Mouse (Mus musculus): ENCODE measurements around the gene Atp5g2. TPM values are rescaled to one million over a fixed set of nuclear protein-coding genes. Genes with fewer than 3 reads are reported as not detected.
A peak's percentile ranks its signal among the peaks of the same experiment; 100 is the strongest.

Gene Atp5g2
- polyA plus RNA-seq, 1 experiment from 2014 or later, result 56.9 TPM

DNA sequence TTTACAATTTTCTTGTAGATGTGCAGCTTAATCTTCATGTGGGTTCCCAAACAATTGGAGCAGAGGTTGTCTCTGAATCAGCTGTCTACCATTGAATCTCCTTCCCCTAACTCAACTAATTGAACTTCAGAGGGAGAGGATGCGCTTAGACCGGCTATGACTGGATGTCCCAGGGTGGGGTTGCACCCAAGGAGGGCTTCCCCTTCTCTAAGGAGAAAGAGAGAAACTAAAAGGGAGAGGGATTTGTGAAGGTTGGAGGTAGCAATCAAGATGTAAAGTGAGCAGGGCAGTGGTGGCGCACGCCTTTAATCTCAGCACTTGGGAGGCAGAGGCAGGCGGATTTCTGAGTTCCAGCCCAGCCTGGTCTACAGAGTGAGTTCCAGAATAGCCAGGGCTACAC lies 52.7 kb downstream of the Atp5g2 start:
- no peak for DNase-seq (ENCODE audit: low spot score)
- H3K27me3 ChIP-seq (replicated peaks; ENCODE audit: low read depth, poor library complexity, severe bottlenecking), result no peaks in the 10 kb centered on the region
- 95% methylated on average over 5 of the region's 5 CpGs for WGBS

DNA sequence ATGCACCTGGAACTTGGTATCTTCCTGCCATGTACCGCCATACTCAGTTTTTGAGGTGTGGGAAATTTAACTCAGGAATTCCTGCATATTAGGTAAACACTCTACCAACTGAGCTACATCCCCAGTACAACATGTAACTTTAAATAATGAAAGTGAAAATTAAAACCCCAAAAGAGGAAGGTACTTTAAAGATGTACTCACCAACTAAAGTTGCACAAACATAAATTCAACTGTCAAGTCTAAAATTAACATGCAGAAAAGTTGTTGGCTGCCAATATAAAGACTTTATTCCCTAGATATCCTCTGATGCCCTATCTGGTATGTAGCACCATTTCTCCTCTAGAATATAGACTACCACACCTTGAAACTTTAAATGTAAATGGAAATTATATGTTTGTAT lies 54.5 kb downstream of the Atp5g2 start:
- DNase-seq (ENCODE audit: low spot score), result no peak
- no peaks in the 10 kb centered on the region for H3K27me3 ChIP-seq (replicated peaks; ENCODE audit: low read depth, poor library complexity, severe bottlenecking)
- WGBS, result 89% methylated on average over 1 of the region's 1 CpGs
- no peaks in the 10 kb centered on the region for H3K9me3 ChIP-seq
- no peak overlapping the region for H3K4me3 ChIP-seq
- peaks cover 6% of the 10 kb centered on the region; the same call in 1 of the 2 replicates for H3K36me3 ChIP-seq (replicated peaks)
- no peak overlapping the region for H3K27ac ChIP-seq (replicated peaks)
- no peaks in the 10 kb centered on the region for H3K4me1 ChIP-seq

More for the DNA sequence above, 52.7 kb downstream of the Atp5g2 start:
- peaks cover 12% of the 10 kb centered on the region for H3K4me1 ChIP-seq
- H3K4me3 ChIP-seq, result no peak overlapping the region
- no peaks in the 10 kb centered on the region for H3K9me3 ChIP-seq
- no peak overlapping the region for H3K27ac ChIP-seq (replicated peaks)
- H3K36me3 ChIP-seq (replicated peaks), result peaks cover 3% of the 10 kb centered on the region; the same call in 1 of the 2 replicates

DNA sequence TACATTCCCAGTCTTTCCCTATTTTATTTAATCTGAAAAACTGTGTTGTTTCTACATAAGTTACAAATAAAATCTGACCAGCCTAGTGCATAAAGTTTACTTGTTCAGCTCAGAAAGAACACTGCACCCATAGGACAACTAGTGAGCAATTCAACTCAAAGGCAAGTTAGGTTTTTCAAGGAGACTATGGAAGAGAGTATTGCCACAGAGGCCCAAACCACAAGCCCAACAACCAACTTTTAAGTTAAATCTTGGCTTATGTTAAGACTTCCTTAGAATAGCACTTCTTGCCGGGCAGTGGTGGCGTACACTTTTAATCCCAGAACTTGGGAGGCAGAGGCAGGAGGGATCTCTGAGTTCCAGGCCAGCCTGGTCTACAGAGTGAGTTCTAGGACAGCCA lies 56.0 kb downstream of the Atp5g2 start:
- Histone ChIP-seq H3K4me1 (no peaks in the 10 kb centered on the region), H3K36me3 (replicated peaks) (peaks cover 6% of the 10 kb centered on the region; the same call in 1 of the 2 replicates), H3K27ac (replicated peaks) (no peak overlapping the region), H3K4me3 (no peak overlapping the region), H3K9me3 (no peaks in the 10 kb centered on the region), H3K27me3 (replicated peaks; ENCODE audit: low read depth, poor library complexity, severe bottlenecking) (no peaks in the 10 kb centered on the region)
- 92% methylated on average over 2 of the region's 2 CpGs for WGBS
- no peak for DNase-seq (ENCODE audit: low spot score)

DNA sequence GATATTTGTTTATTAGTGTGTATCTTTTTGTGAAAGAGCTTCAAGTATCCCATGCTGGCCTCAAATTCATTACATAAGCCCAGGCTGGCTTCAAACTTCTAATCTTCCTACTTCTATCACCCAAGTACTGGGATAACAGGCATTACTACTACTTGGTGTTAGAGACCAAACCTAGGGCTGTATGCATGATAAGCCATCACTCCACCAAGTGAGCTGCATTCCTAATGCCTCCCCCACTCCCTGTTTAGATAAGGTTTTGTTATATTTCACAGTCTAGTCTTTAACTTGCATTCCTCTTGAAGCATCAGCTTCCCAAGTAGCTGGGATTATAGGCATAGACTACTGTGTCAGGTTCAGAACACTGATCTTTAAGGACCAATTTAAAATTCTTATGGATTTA lies 57.9 kb downstream of the Atp5g2 start:
- Histone ChIP-seq H3K36me3 (replicated peaks) (0 out of 2 replicates have a peak, but pooled peaks cover 3% of the 10 kb centered on the region), H3K4me3 (no peak overlapping the region), H3K27me3 (replicated peaks; ENCODE audit: low read depth, poor library complexity, severe bottlenecking) (no peaks in the 10 kb centered on the region), H3K9me3 (no peaks in the 10 kb centered on the region), H3K27ac (replicated peaks) (no peak overlapping the region), H3K4me1 (no peaks in the 10 kb centered on the region)
- DNase-seq (ENCODE audit: low spot score), result no peak

DNA sequence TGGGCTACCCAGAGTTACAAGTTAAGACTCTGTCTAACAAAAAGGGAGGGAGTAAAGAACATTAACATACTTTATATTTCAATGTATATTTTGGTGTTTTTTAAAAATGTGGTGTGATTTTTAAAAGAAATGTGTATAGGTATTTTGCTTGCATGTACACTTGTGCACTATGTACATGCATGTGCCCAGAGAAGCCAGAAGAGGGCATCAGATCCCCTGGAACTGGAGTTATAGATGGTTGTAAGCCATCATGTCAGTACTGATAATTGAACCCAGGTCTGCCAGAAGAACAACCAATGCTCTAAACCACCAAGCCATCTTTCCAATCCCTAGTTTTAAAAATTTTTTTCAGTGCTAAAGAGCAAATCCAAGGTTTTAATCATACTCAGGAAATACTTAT lies 59.2 kb downstream of the Atp5g2 start:
- Histone ChIP-seq H3K4me1 (no peaks in the 10 kb centered on the region), H3K4me3 (no peak overlapping the region), H3K27ac (replicated peaks) (no peak overlapping the region), H3K27me3 (replicated peaks; ENCODE audit: low read depth, poor library complexity, severe bottlenecking) (no peaks in the 10 kb centered on the region), H3K36me3 (replicated peaks) (0 out of 2 replicates have a peak, but pooled peaks cover 3% of the 10 kb centered on the region), H3K9me3 (no peaks in the 10 kb centered on the region)
- DNase-seq (ENCODE audit: low spot score), result no peak

MicroRNAs within 50 kb of the gene (microRNA counts, 519-probe panel; counts per million panel counts)
- 188 counts per million, percentile 57 among the panel's probes with 10 or more counts for microRNA mmu-miR-688

Small RNA genes lying within 50 kb of the gene (microRNA-seq; reads per million reads assigned to microRNA genes)
- not detected for gene Mir688

Other genes starting within 250 kb of the Atp5g2 start
- gene Amhr2, start 227.0 kb downstream of the Atp5g2 start, polyA plus RNA-seq (2016; fragmentation: Nextera tagmentation; extraction: Ambion mirVana), result 0.09 and 0.20 TPM in 2 replicates
- gene Prr13, start 213.3 kb downstream of the Atp5g2 start, polyA plus RNA-seq (2016; fragmentation: Nextera tagmentation; extraction: Ambion mirVana), result 73.1 and 77.4 TPM in 2 replicates
- 206 and 217 TPM in 2 replicates for gene Pcbp2, start 201.8 kb downstream of the Atp5g2 start, polyA plus RNA-seq (2016; fragmentation: Nextera tagmentation; extraction: Ambion mirVana)
- 7.6 TPM in 1 of 2 replicates, not detected in the other for gene Gm10337, start 168.6 kb downstream of the Atp5g2 start, polyA plus RNA-seq (2016; fragmentation: Nextera tagmentation; extraction: Ambion mirVana)
- 29.1 and 32.3 TPM in 2 replicates for gene Map3k12, start 155.3 kb downstream of the Atp5g2 start, polyA plus RNA-seq (2016; fragmentation: Nextera tagmentation; extraction: Ambion mirVana)
- gene Tarbp2, start 154.2 kb downstream of the Atp5g2 start, polyA plus RNA-seq (2016; fragmentation: Nextera tagmentation; extraction: Ambion mirVana), result 140 and 143 TPM in 2 replicates
- gene Npff, start 147.4 kb downstream of the Atp5g2 start, polyA plus RNA-seq (2016; fragmentation: Nextera tagmentation; extraction: Ambion mirVana), result 1.8 and 2.8 TPM in 2 replicates
- gene Gm28047, start 47.3 kb downstream of the Atp5g2 start, polyA plus RNA-seq (2016; fragmentation: Nextera tagmentation; extraction: Ambion mirVana), result not detected in 2 replicates
- 22.2 and 25.1 TPM in 2 replicates for gene Atf7, start 46.9 kb downstream of the Atp5g2 start, polyA plus RNA-seq (2016; fragmentation: Nextera tagmentation; extraction: Ambion mirVana)
- 33.9 and 36.4 TPM in 2 replicates for gene Calcoco1, start 49.8 kb upstream of the Atp5g2 start, polyA plus RNA-seq (2016; fragmentation: Nextera tagmentation; extraction: Ambion mirVana)
- 0.08 TPM in 1 of 2 replicates, not detected in the other for gene Hoxc13, start 248.8 kb upstream of the Atp5g2 start, polyA plus RNA-seq (2016; fragmentation: Nextera tagmentation; extraction: Ambion mirVana)